Mouse (Mus musculus) retina, postnatal 1 day (tissue): ENCODE results near the gene Lrmda.

Experiments used
- DNase-seq: peaks from one replicate; pipeline ENCODE4 v3.0.0-alpha.2; 2012

Gene Lrmda

DNA sequence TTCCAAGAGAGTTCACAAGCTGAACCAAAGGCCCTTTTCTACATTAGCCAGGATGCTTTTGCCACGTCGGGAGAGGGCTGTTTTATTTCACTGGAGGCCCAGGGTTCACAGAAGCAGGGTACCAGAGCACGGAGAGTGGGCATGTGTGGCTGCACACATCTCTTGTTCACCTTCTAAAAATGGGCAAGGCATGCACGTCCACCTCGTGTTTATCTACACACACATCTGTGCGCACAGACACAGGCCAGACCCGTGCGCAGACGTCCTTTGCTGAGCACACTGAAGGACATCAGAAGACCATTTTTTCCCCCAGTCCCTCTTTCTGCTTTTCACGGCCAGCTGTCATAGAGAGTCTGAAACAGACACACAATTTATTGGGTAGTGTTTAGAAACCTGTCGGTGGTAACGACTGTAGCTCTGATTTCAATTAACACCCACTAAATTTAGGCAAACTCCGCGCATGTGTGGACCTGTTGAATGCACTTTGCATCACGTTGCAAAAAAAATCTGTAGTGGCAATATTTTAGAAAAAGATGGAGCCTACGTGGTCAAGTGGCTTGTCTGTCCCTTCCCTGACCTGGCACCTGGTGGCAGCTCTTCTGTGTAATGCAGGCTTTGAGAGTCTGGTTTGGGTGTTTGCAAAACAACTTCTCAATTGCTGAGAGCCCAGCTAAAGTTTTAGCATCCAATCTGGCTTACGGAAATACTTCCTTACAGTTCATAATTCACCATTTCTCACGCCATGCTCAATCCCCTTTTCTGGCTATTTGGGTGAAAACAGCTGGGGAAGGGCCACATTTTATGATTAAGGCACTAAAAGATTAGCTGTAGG is 28.8 kb downstream of the Lrmda start:
- no peak for DNase-seq

DNA sequence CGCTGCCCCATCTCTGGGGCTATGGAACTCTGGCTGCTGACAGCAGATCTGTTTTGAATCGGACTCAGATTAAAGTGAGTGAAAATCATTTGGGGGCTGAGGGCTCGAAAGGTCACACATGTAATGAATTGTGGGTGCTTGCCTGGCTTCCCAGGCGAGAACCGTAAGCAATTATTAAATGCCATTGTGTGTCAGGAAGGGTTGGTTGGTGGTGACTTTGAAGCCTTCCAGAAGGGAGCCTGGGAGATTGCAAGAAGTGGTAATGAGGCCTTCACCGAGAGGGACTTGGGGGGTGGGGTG is 29.3 kb downstream of the Lrmda start:
- no peak for DNase-seq

DNA sequence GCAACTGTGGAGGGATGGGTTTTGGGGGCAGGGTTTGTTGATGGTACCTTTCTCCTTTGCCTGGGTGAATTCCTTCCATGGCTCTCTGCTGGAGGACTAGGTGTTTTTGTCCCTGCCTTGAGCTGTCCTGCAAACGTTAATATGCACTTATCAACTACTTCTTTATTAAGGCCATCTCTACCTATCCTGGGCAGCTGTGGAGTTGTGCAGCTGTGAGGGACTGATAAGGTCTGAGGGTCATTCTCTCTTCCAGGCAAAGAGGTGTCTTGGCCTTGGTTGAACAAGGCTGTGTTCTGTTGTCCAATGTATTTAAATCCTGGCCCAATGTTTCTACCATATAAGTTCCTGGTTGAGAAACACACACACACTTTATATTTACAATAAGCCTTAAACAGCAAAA is 29.8 kb downstream of the Lrmda start:
- no peak for DNase-seq

DNA sequence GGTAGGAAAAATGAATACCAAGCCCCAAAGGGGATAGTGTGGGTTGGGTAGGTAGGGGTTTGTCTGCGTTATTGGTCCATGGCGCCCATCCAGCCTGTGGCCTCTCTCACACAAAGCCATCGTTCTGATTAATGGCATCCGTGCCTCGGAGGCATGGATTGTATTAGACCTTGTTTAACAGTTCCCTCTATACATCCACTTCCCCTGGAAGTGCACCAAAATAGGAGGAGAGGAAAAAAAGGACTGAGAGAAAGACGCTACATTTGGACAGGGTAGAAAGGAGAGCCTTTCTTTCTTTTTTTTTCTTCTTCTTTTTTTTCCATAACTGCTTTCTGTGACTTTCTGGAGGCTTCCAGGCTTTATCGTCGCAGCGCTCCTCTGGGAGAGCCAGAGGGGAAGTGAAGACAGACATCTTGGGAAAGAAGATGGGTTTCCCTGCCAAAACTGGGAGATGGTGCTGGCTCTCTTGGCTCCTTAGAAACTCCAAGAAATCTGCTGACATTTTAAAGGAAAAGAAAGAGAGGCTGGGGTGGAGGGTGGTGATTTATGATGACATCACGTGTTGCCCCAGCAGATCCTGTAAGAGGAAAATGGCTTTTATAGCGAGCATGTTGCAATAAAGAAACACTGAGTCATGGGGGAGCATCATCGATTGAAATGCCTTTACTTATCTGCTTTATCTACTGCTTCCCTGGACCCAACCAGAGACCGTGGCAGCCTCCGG is 32.6 kb downstream of the Lrmda start:
- no peak for DNase-seq

DNA sequence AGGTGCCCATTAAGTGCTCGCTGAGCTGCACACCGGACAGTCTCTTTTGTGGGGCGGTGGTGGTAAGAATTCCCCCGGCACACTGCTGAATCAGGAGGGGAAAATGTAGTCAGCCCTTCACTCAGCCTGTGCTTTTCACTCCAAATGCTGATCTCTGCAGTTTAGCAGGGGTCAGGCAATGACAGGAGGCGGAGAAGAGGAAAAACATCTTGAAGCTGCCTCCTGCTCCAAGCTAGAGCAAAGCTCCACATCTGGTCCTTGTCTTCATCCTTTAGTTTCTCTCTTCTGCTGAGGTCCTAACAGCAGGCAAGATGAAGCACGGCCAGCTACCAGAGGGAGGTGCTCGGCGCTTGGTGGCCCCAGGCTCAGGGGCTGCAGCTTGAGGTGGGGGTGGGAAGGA is 36.1 kb downstream of the Lrmda start:
- DNase-seq = no peak

DNA sequence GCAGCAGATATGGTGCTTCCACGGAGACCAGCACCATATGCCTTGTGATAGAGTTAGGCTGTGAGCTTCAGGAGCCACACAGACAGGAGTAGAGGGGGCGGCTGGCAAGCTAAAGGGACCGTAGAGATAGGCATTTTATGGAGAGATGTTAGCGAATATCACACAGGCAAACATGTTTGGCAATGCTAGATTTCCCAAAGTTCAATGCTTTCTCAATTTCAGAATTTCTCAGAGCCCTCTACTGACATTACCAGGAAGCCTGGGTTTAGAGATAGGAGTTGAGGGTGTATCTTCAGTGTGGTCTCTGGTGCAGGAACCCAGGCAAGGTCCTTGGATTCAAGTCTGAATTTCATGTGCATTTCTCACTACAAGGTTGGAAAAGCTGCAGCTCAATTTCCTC is 36.7 kb downstream of the Lrmda start:
- no peak for DNase-seq

DNA sequence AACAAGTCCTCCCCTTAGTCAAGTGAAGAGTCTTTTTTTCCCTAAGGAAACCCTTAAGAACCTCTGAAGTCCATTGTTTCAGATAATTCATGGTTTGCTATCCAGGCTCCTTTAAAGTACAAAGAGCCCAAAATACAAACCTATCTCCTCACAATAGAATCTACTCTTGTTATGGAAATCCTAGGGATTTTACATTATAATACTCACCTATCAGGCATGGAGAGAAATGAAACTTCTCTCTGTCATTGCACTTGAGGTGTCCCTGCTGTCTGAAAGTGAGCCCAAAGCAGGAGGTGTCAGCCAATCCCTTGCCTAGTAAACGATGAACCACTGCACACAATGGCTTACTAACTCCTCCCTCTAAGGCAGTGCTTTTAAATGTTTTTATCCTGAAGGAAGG is 39.2 kb downstream of the Lrmda start:
- DNase-seq = no peak

DNA sequence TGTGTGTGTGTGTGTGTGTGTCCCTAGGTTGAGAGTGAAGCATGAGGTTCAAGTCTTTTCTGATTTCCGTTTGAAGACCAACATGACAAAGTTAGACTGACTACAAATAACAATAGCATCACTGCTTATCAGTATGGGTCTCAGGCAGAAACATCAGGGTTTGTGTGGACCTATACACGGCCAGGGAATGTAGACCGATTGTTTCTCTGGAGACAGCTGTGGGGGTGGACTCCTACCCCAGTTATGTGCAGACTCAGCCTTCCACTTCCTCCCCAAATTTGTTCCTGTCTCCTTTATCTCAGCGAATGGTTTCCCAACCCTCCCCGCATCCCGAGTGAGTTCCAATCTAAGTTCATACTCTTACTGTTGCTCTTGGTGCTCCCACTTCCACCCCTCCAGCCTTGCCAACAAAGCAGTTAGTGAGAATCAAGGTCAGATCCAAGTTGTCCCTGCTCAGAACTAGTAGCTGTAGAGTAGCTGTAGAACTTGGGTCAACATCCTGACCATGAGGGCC is 39.9 kb downstream of the Lrmda start:
- no peak for DNase-seq

DNA sequence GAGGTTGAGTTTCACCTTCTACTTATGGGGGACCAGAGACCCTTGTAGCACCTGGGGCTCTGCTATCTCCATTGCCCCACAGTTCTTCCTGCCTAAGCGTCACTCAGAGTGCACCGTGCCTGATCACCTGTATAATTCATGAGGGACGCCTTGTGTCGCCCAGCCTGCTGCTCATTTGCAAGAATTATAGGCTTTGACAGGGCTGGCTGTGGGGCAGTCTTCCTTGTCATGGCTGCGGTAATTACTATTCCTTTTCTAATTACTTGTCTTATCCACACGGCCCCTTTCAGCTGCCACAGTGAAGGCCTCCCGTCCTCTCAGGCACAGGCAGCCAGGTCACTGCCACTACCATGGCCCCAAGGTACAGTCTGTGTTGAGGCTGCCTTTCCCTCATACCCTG is 41.3 kb downstream of the Lrmda start:
- DNase-seq = peak; percentile 57

DNA sequence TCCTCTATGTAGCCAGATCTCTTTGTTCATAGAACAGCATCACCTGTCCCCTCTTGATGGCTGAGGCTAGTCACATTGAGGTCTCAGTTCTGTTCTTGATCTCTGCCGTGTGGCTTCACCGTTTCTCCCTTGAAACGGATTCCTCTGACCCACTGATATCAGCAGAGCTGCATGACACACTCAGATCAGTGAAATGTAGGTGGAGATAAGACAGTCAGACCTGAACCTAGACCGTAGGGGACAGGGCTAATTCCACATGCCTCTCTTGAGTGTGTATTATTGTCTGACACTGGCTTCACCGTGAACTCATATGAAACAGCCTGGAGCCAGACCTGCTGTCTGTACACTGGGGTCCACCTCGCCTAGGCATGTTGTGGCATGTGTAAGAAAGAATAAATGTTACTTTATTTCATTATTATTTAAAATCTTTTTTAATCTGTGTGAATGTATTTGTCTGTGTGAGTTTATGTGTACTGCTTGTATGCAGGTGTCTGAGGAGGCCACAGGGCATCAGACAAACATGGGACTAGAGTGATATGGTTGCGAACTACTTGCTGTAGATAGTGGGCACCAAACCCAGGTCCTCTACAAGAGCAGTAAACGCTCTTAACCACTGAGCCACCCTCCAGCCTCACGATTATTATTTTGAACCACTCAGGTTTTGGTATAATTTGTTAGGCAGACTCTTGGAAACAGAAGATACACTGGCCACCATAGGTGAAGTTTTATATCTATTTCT is 42.8 kb downstream of the Lrmda start:
- no peak for DNase-seq

DNA sequence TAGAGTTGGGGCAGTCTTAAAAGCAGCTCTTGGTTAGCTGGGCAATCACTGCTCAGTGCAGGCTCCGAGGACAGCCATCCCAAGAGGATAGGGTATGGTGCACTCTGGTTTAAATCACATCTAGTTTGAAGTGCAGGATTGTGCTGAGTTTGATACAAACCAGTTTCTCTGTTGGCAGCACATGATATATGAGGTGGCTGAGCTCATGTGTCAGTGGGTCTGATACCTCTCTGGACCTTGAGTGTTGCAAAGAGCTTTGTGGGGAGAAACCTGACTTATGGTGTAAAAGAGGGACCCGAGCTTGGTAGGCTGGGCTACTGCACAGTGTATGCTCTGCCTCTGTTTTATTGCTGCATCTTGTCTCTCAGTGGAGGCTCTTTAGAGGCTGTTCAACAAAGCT is 49.7 kb downstream of the Lrmda start:
- DNase-seq = no peak

DNA sequence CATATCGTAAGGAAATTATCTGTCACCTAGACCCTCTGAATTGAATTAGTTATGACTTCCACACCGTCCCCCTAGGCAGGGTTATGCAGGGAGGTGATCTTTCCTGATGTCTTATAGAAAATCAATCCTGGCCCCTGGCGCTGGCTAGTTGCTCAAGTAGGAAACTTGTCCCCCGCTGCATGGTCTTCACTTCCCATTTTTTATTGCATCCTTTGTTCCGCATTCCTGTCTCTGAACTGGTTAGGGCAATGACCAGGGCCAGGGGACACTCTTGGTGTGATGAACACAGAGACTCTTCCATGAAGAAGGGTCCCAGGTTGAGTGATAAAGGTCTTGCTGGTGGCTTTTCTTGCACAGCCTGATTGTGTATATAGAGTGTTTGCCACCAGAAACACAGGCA is 53.9 kb downstream of the Lrmda start:
- DNase-seq = no peak

DNA sequence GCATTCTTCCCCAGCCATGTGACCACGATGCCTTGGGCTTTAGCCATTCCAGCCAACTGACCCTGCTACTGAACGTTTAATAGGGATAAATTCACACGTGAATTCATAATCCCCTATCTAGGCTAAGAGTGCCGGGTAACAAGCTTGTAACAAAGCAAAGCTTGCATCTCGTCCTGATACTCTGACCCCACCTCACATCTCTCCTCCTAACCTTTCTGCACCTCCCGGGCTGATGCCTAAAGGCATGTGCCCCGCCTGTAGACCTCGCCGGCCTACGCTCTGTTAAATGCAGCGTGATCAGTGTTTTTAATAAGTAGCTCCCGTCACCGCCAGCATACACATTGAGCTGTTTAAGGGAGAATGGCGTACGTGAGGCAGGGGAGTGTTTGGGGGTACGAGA is 54.7 kb downstream of the Lrmda start:
- peak; percentile 78 for DNase-seq

DNA sequence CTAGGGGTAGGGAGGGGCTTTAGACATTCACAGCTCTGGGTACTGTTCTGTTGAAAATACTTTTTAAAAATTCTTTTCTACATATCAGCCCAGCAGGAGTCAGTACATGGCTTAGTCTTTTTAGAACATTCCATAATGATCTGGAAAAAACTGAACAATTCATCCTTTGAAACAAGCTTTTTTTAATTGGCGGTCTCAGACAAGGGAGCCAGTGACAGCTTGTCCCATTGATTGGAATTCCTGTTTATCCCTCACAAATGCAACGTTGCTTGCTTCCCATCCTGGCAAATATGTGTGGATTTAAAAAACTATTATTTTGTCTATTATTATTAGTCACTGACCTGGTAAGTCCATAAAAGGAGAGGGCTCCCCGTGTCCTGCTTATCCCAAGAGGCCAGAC is 64.4 kb downstream of the Lrmda start:
- peak; percentile 48 for DNase-seq

DNA sequence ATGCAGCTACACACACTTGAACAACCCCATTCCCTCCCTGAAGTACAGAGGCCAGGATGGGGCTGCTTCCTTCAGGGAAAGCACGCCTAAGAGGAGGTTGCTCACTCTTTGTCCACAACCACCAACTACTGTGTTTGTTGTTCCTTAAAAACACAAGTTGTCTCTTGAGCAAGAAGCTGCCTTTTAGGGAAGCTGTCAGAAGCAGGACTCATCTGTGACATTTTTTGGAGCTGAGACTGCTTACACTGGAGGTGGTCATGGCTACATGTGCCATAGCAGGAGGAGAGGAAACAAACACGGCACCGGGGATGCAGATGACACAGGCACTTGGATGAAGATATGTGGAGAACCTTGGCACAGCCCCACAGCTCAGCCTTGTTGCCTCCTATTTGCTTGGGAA is 65.9 kb downstream of the Lrmda start:
- DNase-seq = no peak

DNA sequence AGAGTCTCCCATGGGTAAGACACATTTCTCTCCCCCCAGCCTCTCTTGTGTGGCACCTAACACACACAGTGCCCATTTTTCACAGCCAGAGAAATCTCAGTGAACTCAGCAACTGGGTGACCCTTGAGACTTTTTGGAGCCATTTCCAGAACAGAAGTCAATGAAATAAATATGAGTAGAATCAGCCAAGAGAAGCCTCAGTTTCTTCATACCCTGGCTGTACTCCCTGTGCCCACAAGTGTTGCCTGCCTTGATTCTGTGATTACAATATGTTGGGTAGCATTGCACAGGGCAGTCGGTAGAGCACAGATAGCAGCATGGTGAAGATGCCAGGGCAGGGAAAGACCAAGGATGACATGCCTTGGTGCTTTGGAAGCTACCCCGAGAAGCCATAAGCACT is 69.1 kb downstream of the Lrmda start:
- DNase-seq = no peak

DNA sequence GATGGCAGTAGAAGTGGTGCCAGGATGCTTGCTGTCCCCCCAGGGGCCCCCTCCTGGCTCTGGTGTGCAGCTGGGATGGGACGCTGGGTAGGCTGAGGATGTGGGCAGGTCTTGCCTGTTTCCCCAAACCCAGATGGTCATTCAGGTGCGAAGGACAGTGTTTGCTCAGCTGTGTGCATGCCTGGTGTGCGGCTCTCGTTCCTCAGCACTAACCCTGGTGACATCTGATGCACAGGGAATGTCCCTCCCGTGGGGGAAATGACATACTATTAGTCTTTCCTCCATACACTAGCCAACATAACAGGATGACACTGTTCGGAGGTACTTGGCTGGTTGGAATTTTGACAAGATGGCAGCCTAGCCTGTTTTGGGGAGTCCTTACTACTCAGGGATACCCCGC is 69.8 kb downstream of the Lrmda start:
- no peak for DNase-seq

DNA sequence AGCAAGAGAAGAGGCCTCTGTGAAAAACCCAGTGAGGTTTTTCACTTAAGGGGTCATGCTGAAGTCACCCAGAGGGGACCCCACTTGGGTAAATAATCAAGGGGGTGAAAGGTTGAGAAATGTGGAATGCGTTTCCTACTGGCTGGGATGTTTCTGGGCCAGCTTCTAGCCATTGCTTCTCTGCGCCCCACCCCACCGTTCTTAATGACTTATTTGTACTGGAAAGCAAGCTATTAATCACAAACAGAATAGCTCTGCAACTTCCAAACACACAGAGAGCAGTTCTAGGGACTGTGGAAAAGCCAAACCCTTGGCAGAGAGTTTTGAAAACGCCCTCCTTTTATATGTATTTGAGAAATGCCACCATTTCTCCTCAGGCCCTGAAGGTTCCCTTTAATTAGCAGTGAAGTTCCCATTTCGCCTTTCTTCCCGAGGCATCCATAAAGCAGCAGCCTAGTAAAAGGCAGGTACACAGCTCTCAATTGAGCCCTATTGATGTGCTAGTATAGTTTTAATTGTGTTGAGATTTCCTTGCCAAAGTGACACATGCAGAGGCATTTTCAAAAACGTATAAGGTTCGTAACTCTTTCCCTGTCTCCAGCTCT is 70.5 kb downstream of the Lrmda start:
- no peak for DNase-seq

DNA sequence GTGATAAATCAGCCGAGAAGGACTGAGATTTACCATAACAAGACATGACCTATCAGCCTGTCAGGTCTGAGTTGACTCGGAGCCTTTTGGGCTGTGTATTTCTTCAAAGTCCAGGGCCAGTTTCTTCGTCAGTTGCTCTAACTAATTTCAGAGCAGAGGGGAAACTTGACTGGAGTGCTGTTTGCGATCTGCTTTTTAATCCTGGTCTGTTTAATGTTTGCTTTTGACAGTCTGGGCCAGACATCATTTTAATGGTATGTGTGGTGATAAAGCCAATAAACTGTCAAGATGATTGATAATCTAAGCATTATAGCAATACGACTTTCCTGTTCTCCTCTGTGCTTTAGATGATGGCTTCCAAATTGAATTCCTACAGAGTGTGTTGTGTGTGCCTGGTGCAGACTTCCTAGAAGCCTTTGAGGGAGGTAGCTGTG is 71.3 kb downstream of the Lrmda start:
- DNase-seq = no peak

DNA sequence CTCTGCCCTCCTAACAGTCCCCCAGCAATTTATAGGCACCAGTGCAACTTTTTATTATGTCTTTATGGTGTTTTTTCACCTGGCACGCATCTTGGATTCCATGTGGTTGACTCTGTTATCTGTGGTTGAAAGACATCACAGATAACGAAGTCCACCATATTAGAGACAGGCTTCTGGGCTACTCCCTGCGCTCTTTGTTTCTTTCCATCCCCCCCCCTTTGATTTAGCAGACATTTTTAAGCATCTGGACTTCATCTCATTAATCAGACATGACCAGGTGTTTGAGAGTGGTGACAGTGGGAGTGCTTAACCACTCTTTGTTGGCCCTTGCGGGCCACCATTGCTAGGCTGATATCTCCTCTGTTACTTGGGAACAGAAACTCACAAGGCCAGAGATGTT is 71.8 kb downstream of the Lrmda start:
- no peak for DNase-seq

DNA sequence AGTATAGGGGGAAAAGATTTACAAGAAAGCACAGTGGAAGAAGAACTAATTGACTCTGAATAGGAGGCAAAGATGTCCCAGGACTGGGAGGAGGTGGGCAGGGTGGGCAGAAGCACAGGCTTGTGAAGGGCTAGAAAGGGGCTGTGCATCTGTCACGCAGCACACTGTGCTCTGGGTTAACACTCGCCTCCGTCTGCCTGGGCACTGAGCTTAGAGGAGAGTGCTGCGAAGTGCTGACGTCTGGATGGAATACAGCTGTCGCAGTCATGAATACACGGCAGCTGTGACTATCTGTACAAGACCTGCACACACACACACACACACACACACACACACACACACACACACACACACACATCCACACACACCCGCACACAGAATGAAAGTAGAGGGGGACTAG is 73.6 kb downstream of the Lrmda start:
- no peak for DNase-seq

DNA sequence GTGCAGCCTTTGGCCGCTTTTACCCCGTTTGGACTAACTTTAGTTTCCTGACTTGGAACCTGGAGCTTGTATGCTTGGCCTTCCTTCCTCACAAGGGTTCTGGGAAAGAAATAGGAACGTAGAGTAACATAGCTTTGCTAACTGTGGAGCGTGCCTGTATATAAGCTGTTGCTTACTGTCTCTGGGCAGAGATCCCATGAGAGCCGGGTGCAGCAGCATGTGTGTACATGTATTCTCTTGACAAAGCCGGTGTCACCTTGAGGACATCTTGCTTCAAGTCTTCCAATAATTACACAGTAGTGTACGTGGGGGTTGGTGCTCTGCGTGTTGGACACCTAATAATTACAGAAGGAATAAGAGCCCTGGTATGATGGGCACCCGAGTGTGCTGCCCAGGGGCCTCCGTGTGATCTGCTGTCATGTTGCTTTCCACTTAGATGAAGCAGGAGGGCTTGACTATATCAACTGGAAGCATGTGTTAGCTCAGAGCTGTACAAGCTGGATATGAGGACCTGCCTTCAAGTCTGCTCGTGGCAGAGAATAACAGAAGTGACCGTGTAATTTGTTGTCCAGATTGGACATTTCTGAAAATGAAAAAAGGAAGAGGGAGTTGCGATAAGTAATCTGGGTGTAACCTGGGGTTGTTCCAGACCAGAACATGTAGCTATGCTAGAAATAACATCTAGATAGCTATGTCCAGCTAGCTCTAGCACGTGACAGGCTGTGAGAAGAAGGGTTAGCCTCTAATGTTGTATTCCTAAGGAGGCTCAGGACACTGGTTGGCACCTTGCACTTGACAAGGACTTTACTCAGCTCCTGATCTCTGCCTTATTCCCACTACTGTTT is 82.7 kb downstream of the Lrmda start:
- DNase-seq = no peak

DNA sequence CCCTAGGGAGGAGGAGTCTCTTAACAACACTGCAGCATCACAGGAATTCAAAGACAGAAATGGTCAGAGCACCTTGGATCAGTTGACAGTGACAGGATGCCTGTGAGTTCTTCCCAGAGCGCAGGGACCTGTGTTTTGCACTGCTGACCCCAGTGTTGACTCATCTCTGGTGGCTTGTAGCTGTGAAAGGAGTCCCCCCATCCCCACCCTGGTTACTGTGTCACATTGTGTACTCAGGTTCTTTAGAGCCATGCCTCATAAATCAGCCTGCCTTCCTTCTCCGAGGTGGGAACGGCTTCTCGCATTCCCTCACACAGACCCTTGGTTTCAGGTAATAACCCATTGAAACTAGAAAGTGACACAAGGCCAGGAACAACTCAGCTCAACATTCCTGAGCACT is 86.3 kb downstream of the Lrmda start:
- DNase-seq = no peak
